Mouse (Mus musculus): ENCODE data around the gene Tssc4.

Tssc4 gene

DNA sequence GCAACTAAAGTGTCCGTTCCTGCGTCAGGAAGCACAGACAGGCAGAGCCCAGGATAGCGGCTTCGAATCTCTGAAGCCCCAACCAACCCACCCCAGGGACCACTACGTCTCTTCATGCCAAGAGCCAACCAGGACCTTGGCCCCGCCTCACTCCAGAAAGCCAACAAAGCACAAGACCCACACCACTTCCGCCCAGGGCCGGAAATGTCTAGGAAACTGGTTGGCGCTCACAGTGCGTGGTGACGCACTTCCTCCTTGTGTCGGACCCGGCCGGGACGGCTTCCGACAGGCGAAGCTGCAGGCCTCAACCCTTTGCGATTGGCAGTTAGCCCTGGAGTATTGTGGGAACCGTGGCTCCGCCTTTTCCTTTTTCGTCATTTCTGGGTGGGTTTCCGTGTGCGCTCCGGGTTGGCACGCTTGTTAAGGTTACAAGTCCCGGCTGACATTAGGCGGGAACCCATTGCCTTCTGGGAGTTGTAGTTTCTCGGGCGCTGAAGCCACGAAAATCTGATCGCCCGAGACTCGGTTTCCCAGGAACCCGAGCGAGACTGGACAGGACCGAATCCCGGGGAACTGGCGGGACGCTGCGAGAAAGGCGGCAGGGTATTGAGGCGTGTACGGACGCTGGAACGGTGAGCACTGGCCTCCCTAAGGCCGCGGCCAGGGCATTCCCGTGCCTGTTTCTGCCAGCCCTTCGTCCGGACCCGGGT is at the start of gene Tssc4:
Gene Tssc4, plus strand, starts transcription at position 368 of the 710 bp plus-strand sequence.
- peak; percentile 100 for DNase-seq

- DNase-seq, result no peak
These were observed 49.0 kb upstream of the Tssc4 start for GRCm38 (mm10) chr7:143020040-143020439.

GRCm38 (mm10) chr7:143020764-143021163 is 48.3 kb upstream of the Tssc4 start:
- DNase-seq, result peak; percentile 98

DNA sequence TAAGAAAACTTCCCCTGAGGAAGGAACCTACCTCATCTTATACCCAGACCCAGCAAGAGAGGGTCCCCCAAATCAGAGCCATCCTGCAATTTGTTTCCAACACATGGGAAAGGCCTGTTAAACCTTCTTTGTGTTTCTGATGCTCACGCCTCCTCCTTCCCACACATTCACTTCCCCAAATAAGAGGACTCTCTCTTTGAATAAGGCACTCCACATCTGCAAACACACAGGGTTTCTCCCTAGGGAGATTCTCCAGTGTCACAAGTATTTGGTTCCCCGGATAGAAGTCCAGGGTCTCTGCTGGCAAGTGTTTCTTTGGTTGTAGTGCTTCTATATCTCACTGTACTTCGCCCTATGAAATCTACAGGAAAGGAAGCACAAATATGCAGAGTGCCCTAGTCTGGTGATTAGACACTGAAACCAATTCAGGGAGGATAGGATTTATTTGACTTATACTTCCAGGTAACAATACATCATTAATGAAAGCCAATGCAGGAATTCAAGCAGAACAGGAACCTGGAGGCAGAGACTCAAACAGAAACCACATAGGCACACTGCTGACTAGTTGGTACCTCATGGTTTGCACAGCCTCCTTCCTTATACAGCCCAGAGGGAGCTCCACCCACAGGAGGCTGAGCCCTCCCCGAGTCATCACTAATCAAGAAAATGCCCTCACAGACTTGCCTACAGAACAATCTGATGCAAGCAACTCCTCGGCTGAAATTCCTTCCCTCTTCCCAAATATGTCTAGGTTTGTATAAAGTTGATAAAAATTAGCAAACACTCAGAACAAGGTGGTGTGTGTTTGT is 47.5 kb upstream of the Tssc4 start:
- peak; percentile 95 for DNase-seq

- no peak for DNase-seq
These were observed 45.5 kb upstream of the Tssc4 start for GRCm38 (mm10) chr7:143023499-143023898.

- no peak for DNase-seq
These were observed 44.8 kb upstream of the Tssc4 start for GRCm38 (mm10) chr7:143024293-143024692.

GRCm38 (mm10) chr7:143025496-143025895 is 43.6 kb upstream of the Tssc4 start:
- DNase-seq, result no peak

- no peak for DNase-seq
These were observed 41.9 kb upstream of the Tssc4 start for GRCm38 (mm10) chr7:143027196-143027595.

- DNase-seq, result peak; percentile 92
These were observed 37.2 kb upstream of the Tssc4 start for GRCm38 (mm10) chr7:143031816-143032215.

DNA sequence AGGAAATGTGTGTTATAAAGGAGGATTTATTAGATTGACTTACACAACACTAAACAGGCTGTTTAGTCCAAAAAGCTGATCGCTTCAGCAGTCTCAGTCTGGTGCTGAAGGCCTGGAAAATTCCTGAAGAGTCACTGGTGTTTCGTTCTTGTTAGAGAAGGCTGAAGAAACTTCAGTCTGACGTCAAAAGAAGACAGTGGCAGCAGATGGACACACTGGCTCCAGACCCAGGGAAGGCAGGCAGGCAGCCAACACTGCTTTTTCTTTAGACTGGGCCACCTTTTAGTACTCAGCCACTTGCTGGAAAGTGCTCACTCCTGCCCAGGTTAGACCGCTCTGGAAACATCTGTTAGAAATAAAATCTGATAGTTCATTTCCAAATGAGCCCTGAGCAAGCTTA is 35.5 kb upstream of the Tssc4 start:
- DNase-seq, result peak; percentile 92

- DNase-seq, result peak; percentile 86
These were observed 34.9 kb upstream of the Tssc4 start for GRCm38 (mm10) chr7:143034112-143034511.

GRCm38 (mm10) chr7:143034519-143035450 is 34.3 kb upstream of the Tssc4 start:
- peak; percentile 97 for DNase-seq

DNA sequence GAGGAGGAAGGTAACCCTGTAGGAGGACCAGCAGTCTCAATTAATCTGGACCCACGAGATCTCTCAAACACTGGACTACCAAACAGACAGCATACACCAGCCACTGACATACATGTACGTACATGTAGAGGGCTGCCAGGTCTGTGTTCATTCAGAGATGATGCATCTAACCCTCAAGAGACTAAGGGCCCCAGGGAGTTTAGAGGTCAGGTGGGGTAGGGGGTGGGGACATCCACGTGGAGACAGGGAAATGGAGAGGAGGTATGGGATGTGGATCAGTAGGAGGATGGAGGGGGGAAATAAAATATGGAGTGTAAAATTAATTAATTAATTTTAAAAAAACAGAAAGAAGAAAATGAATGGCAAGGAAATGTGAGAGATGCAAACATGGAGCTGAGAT is 32.3 kb upstream of the Tssc4 start:
- DNase-seq, result no peak

GRCm38 (mm10) chr7:143037306-143037705 is 31.7 kb upstream of the Tssc4 start:
- DNase-seq, result peak; percentile 93

DNA sequence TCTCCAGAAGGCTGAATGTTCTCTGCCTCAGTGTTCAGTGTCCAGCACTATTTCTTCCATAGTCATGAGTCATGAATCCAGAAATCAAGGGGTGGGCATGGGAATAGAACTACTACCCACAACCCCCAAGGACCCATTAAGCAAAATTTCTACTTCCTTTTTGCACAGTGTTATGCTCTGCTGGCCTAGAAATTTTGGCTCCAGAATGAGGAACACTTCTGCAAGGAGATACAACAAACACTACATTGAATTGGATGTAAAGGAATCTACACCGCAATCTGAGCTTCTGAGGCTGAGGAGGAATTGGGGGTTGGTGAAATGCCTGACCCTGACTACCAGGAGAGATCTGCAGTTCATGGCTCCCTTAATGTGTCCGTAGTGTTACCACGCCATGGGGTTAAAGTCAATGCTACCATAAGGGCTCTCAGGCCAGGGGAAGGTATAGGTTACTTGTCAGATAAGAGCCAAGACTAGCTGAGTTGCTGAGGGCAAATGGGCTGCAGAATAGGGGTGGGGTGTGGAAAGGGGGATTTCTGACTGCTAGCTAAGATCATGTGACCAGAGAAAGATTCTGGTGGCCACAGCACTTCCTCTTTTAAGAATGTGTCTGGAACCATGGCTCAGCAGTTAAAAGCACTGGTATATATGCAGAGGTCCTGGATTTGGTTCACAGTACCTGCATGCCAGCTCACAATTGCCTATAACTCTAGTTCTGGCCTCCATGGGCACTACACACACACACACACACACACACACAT is 30.7 kb upstream of the Tssc4 start:
- DNase-seq, result peak; percentile 91

DNA sequence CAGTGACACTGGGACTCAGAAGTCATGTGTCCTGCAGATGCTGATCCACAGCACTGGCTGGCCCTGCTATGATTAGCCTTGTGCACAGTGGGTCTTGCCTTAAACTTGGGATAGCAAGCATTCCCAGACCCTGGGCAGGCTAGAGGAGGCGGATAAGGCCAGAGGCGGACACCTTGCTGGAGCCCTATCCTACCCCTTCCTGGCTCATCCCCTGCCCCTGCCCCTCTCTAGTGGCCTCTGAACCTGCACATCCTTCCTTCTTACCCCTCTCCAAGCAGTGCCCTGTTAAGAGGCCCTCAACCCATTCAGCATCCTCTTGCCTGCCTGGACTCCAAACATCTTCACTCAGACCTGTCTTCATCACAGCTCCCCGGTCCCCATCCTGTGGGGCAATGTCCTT is 28.5 kb upstream of the Tssc4 start:
- peak; percentile 91 for DNase-seq

- DNase-seq, result peak; percentile 98
These were observed 27.8 kb upstream of the Tssc4 start for GRCm38 (mm10) chr7:143041138-143041822.

GRCm38 (mm10) chr7:143042089-143042488 is 27.0 kb upstream of the Tssc4 start:
- DNase-seq, result peak; percentile 99

- DNase-seq, result peak; percentile 90
These were observed 26.1 kb upstream of the Tssc4 start for GRCm38 (mm10) chr7:143042897-143043300.

DNA sequence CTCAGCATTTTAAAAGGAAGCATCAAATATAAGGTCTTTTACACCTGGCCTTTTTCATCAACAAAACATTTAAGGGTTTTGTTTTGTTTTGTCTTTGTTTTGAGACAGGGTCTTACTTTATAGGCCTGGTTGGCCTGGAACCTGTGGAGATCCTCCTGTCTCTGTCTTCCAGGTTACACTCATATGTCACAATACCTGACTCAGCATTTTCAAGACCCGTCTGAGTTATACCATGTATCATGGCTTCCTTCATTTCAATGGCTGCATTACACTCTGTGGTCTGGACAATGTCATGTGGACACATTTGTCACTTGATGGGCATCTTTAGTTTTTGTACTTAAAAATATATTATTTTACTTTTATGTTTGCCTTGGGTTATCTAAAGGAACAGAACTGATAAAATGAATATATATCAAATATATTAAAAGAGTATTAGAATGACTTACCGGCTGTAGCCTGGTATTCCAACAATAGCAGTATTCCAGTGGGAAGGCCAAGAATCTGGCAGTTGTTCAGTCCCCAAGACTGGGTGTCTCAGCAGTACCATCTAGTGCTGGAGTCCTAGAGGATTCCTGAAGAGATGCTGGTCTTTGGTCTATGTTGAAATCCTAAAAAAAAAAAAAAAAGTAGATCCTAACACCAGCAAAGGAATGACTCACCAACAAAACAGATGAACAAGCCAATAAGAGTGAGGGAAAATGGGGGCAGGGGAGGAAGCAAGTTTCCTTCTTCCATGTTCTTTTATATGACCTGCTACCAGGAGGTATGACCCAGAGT is 24.8 kb upstream of the Tssc4 start:
- no peak for DNase-seq

- no peak for DNase-seq
These were observed 24.2 kb upstream of the Tssc4 start for GRCm38 (mm10) chr7:143044826-143045206.
